Mouse (Mus musculus) erythroblast, embryonic 14.5 days (primary cell): ENCODE results near the gene 1190005I06Rik.

ENCODE experiments used
- GATA1 ChIP-seq: IDR thresholded peaks from 2 replicates; pipeline ENCODE4 v1.6.1; 2012; ENCODE audit warnings: low read length, inconsistent platforms, mixed read lengths
- TAL1 ChIP-seq: IDR thresholded peaks from 3 replicates; pipeline ENCODE4 v1.6.1; 2012; ENCODE audit warnings: low read length, inconsistent platforms, mixed read lengths

DNA sequence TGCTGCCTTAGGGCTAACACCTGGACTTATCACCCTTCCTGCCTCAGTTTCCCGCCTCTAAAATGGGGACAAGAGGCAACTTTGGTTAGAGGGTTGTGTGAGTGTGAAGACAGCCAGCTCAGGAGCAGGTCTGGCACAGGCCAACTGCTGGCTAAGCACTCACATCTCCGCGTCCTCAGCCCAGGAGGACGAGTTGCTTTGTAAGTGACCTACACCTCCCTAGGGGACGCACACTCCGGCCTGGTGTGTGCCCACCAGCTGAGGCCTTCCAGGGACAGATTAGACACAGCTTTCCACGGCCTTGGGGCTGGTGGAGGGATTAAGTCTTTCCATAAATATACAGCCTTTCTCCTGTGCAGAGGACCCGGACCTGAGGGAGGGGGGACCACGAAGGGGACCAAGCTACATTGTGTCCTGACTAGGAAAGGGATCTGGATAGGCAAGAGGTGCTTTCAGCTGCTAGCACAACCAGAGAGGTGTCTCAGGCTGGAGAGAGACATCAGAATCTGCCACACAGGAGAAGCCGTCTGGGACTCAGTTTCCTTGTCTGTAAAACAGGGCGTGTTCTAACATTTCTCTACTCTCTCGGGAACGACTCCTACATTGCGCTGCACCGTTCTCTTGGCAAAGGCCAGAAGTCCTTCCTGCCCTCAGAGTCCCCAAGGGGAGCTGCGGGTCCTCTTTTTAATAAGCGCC, 14.3 kb downstream of the 1190005I06Rik start:
- TF ChIP-seq TAL1 (no peak), GATA1 (no peak)
